Mouse (Mus musculus) splenic B cell, adult 2 months (primary cell): ENCODE data around the gene Gmfg.

Experiments used
- DNase-seq: peaks from one replicate; pipeline ENCODE4 v3.0.0-alpha.2; 2011; ENCODE audit warnings: low read depth, low spot score
- H3K27me3 ChIP-seq: 2 replicates; pipeline ENCODE4 v1.6.1; 2012; ENCODE audit warnings: mild to moderate bottlenecking, low read length, moderate library complexity, mixed read lengths; ENCODE audit not compliant: control insufficient read depth, poor library complexity, insufficient read depth, severe bottlenecking
- H3K36me3 ChIP-seq: 2 replicates; pipeline ENCODE4 v1.6.1; 2012; ENCODE audit warnings: mild to moderate bottlenecking, low read length, moderate library complexity, mixed read lengths; ENCODE audit not compliant: control insufficient read depth, poor library complexity, insufficient read depth, severe bottlenecking

The Gmfg gene

GRCm38 (mm10) chr7:28436932-28437570, at the start of gene Gmfg:
TSS of gene Gmfg (plus strand) at chr7:28437447.
- Histone ChIP-seq H3K36me3 (no peaks in the 10 kb centered on the region), H3K27me3 (no peaks in the 10 kb centered on the region; the same call in 1 of the 2 replicates)
- DNase-seq: peak; percentile 90

- H3K36me3 ChIP-seq: peaks cover 3% of the 10 kb centered on the region; the same call in 1 of the 2 replicates
- DNase-seq: no peak
- no peaks in the 10 kb centered on the region for H3K27me3 ChIP-seq
These were observed 46.9 kb upstream of the Gmfg start for GRCm38 (mm10) chr7:28390331-28390730.

DNA sequence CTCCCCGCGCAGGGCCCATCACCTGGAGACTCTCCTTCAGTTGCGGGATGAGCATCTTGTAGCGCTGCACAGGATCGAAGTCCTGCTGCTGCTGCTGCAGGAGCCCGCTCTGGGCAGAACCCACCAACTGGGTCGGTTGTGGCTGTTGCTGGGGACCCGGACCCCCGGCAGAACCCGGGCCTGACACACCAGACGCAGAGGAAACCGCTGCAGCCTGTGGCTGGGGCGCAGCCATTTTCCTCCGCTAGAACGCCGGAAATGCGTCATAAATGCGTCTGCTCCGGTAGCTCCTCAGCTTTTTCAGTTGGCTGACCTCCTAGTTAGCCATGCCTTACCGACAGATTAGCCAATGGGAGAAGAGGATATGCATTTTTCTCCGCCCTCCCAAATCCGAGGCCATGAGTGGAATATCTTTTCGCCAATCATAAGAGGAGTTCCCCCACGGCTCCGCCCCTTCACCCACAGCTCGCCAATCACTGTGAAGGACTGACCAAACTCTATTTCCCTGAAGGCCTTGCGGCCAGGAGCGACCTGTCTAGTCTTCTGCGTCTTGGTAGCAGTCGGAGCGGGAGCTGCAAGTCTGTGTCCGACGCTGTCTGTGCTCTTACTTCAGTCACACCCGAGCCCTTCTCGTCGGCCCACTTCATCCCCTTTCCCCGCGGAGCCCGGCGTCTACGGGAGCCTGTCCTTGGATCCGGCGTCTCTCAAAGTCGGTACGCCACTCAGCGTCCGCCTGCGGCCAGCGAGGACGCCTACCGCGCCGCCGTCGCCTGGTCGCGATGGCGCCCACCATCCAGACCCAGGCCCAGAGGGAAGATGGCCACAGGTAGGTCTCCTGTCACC, 44.6 kb upstream of the Gmfg start, which contains the start of the genes Med29 and Paf1:
Gene Med29 (minus strand): TSS at position 280 of the 843 bp plus-strand sequence.
Gene Paf1 (plus strand): TSS at position 523 of the 843 bp plus-strand sequence.
- H3K36me3 ChIP-seq: peaks cover 15% of the 10 kb centered on the region
- peak; percentile 99 for DNase-seq
- H3K27me3 ChIP-seq: no peaks in the 10 kb centered on the region

DNA sequence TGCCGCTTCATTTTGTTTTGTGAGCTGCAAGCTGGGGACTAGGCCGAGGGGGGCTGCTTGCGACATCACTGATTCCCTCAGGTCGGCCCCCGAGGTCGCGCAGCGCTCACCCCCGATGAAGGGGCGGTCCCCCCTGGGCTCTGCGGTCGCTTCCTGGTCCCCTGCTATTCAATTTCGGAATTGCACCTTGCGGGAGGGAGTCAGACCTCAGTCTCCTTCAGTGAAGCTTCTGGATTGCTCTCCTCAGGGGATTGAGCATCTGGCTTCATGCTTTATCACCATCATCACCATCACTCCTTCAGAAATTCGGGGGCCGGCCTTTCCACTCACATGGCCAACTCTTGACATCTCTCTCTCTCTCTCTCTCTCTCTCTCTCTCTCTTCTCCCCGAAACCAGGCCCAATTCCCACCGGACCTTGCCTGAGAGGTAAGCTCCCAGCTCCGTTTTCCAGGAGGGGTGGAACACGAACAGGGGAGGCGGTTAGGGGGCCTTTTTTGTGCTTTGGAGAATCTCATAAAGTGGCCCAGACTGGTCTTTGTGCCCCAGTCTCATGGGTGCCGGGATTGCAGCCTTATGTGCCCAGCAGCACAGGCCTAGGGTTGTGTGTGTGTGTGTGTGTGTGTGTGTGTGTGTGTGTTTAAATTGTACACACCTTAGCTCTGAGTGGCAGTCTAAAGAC, 43.8 kb upstream of the Gmfg start:
- DNase-seq: no peak
- H3K27me3 ChIP-seq: no peaks in the 10 kb centered on the region

GRCm38 (mm10) chr7:28395425-28395824, 41.8 kb upstream of the Gmfg start:
- H3K36me3 ChIP-seq: peaks cover 15% of the 10 kb centered on the region
- H3K27me3 ChIP-seq: no peaks in the 10 kb centered on the region
- DNase-seq: no peak

More for the DNA sequence above, 43.8 kb upstream of the Gmfg start:
- H3K36me3 ChIP-seq: peaks cover 15% of the 10 kb centered on the region

- no peaks in the 10 kb centered on the region for H3K27me3 ChIP-seq
These were observed 39.2 kb upstream of the Gmfg start for GRCm38 (mm10) chr7:28398000-28398399.

GRCm38 (mm10) chr7:28398696-28399340, 38.4 kb upstream of the Gmfg start:
- no peaks in the 10 kb centered on the region for H3K27me3 ChIP-seq
- DNase-seq: no peak
- H3K36me3 ChIP-seq: peaks cover 20% of the 10 kb centered on the region

More at GRCm38 (mm10) chr7:28398000-28398399, 39.2 kb upstream of the Gmfg start:
- H3K36me3 ChIP-seq: peaks cover 18% of the 10 kb centered on the region
- DNase-seq: peak; percentile 66

DNA sequence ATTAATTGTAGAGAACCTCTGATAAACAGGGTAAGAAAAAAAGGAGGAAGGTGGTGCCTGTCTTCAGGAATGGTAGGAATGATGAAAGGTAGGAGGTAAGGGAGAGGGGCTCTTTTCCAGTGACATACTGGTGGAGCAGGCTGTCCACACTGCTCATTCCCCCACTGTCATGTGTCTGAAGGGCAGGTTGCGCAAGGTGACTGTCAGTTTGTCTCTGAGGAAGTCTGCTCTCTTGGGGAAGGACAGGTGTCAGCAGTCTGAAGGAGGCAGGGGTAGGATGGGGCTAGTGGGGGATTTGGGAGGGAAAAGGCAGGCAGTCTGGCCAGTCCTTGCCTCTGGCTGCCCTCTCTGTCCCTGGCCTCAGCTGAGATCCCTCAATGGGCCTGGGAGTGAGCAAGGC, 36.2 kb upstream of the Gmfg start:
- no peak for DNase-seq
- H3K36me3 ChIP-seq: peaks cover 16% of the 10 kb centered on the region
- H3K27me3 ChIP-seq: no peaks in the 10 kb centered on the region

DNA sequence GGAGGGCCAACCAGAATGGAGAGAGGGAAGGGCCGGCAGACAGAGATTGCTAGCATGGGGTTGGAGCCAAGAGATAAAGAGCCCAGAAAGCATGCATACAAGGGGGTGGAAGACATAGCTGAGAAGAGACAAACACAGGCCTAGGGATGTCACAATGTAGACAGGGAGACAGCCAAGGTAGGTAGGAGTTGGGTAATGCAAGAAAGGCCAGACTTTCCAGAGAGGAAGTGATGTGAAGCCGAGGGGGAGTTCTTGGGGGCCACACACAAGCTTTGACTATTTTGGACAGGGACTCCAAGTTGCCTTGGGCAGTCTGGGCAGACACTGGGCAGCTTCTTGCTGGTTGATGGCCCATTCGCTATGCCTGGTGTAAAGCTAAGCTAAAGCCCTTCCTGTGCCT, 35.3 kb upstream of the Gmfg start:
- Histone ChIP-seq H3K36me3 (peaks cover 10% of the 10 kb centered on the region), H3K27me3 (no peaks in the 10 kb centered on the region)
- no peak for DNase-seq

DNA sequence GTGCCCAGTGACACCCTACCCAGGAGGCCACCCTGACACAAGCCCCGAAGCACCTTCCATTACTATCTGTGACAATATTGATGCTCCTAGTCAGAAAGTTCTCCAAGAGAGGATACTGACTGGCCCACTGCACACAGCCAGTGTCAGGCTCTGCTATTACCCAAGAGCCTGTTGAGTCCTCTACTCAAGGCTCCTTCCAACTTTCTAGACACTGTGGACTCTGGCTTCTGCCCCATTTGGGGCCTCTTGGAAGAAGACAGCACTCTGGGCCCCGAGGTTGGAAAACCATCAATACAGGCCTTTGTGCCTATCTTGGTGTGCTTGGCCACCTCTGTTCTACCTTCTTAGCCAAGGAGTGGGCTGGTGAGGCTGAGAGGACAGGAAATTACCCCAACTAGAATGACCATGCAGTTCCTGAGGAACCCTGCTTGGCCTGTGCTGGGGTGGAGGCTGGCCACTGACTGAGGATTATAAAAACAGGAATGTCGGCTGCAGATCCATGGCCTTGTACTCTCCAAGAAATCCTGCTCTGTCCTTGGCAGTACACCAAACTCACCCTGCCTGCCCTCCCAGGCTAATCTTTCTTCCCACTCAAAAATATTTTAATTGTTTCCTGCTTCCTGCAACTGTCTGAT, 26.3 kb upstream of the Gmfg start:
- peaks cover 7% of the 10 kb centered on the region for H3K36me3 ChIP-seq
- no peak for DNase-seq
- no peaks in the 10 kb centered on the region for H3K27me3 ChIP-seq

DNA sequence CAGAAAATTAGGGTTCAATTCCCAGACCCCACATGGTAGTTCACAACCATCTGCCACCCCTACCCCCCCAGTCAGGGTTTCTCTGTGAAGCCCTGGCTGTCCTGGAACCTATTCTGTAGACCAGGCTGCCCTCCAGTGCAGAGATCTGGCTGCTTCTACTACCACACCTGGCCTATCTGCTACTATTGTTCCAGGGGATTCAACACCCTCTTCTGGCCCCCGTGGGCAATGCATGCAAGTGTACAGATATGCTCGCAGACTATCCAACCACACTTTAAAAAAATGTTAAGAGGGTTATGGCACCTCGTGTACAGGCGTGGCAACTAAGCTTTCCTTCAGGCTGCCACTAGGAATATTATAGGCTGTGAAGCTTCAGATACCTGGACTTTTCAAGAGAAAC, 24.4 kb upstream of the Gmfg start:
- DNase-seq: peak; percentile 56
- peaks cover 3% of the 10 kb centered on the region for H3K36me3 ChIP-seq
- H3K27me3 ChIP-seq: no peaks in the 10 kb centered on the region

- Histone ChIP-seq H3K36me3 (peaks cover 13% of the 10 kb centered on the region), H3K27me3 (no peaks in the 10 kb centered on the region)
- DNase-seq: no peak
These were observed 19.9 kb upstream of the Gmfg start for GRCm38 (mm10) chr7:28417368-28417767.

GRCm38 (mm10) chr7:28418096-28418670, 19.1 kb upstream of the Gmfg start:
- H3K36me3 ChIP-seq: peaks cover 18% of the 10 kb centered on the region
- H3K27me3 ChIP-seq: no peaks in the 10 kb centered on the region
- no peak for DNase-seq

- no peak for DNase-seq
- no peaks in the 10 kb centered on the region for H3K27me3 ChIP-seq
- peaks cover 19% of the 10 kb centered on the region for H3K36me3 ChIP-seq
These were observed 17.8 kb upstream of the Gmfg start for GRCm38 (mm10) chr7:28419416-28419815.
